Mouse (Mus musculus): ENCODE measurements around the gene 4931422A03Rik. TPM values are rescaled to one million over a fixed set of nuclear protein-coding genes. Genes with fewer than 3 reads are reported as not detected.

The 4931422A03Rik gene
- total RNA-seq, 4 experiments from 2014 or later = not detected

DNA sequence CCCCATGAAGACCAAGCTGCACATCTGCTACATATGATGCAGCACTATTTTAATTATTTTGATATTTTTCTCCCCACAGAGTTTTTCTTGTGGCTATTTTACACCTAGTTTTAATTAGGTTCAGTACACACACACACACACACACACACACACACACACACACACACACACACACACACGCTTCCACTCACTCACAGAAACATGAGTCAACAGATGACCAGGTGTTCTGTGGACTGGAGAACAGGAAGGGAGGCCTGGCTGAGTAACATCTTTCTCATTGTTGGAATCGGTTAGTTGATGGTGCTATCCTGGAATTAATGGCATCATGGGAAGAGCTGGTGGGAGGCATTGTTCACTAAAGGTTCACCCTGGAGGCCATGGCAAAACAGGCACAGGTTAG is 90.5 kb downstream of the 4931422A03Rik start:
- no peak for DNase-seq (ENCODE audit: low spot score in 2 of 2)

DNA sequence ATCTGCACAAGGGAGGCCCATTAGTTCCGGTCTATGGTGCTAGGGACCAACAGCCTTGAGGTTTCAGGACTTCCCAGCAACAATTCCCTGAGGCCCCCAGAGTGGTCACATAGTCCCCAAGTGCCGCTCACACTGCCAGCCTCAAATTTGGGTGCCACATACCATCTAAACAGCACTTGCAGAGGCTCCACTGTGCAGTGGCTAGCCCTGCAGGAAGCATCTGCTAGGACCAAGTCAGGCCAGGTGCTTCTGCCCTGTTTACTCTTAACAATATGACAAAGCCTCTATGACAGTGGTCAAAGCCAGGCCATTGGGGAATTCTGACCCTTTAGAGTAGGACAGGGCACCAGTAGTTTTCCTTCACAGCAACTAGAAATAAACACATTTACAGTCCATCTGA is 91.5 kb downstream of the 4931422A03Rik start:
- DNase-seq (ENCODE audit: low spot score in 2 of 2) = no peak

DNA sequence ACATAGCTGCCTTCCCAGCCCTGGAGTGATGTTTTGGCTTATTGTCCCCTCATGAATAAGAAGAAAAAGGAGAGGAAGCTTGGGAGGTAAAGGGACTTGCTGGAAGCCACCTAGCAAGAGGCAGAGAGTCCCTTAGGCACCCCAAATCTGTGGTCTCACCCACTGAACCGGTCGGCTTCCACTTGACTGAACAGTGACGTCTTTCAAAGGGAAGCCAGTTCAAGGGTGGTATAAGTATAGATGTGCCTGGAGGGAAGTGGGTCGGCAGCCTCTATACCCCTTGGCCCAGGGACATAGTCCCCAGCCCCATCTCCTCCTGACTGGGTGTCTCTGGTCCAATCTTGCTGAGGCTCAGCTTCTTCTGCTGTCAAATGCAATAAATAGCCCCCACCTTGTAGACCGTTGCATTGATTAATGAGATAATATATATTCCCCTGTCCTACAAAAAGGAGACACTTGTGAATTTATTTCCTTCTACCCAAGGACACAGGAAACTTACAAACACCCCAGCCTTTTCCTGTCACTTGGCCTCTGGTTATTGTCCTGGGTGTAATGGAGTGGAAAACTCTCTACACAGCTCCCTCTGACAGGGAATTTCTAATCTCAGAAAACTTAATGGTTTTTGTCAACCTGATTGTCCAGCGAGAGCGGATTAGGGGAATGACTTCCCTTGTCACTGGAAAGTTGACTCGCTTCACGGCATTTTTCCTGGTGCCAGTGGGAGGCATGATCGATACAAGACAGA is 92.3 kb downstream of the 4931422A03Rik start:
- no peak for DNase-seq (ENCODE audit: low spot score in 2 of 2)

DNA sequence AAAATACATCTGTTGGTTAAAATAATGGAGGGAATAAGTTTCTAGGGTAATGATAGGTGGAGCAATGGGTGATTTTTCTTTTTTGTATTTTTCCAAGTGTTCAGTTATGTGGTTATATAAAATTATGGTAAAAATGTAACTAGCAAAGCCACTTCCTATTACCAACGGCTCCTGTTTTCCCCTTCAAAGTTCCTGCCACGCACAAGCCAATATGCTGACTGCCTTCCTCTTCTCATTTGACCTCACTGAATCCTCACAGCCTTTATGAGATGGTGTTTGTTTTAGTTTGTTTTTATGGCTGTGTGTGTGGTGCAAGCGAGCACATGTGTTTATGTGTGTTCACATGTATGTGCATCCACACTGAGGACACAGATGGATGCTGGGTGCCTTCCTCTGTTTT is 93.5 kb downstream of the 4931422A03Rik start:
- DNase-seq (ENCODE audit: low spot score in 2 of 2) = no peak

DNA sequence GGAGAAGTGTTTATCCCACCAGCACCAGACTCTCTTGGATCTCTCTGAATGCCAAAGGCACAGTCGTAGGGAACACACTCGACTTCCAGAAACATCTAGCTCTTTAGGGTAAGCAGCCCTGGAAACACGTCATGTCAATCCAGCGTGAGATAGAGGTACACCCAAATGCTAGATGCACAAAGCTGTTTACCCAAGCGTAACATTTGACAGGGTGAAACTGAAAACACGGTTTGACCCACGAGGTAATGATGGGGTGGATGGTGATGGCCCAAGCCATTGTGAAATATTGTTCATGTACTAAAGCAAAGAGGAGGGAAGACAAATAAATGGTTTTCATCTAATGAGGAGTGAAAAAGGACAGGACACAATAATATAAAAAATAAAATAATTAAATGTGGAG is 93.9 kb downstream of the 4931422A03Rik start:
- DNase-seq (ENCODE audit: low spot score in 2 of 2) = no peak

DNA sequence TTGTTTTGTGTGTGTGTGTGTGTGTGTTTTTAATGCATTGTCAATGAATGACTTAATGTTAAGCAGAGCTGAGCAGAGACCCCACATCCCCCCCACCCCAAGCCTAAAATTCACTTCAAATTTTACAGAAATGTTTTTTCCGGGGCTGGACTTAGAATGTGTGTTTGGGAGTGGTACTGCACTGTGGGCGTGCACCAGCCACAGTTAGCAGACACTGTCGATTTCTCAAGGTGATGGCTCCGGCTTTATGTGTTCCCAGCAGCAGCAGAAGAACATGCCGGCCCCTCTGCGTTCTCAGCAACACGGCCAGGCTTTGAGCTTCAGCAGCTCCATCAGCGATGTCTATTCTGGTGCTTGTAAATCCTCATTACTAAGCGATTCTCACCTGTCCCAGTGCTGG is 95.7 kb downstream of the 4931422A03Rik start:
- DNase-seq (ENCODE audit: low spot score in 2 of 2) = no peak

DNA sequence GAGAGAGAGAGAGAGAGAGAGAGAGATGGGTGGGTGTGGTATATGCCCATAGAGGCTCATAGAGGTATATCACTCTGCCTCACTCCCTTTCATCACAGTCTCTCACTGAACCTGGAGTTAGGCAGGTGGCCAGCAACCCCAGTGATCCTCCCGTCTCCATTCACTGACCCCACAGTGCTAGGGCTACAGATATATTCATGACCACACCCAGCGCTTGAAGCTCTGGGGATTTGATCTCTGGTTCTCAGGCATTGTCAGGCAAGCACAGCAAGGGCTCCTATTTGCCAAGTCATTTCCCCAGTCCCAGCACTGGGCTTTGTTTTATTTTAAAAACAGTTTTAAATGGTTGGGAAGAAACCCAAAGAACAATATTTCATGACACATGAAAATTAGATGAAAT is 96.1 kb downstream of the 4931422A03Rik start:
- peak; percentile 54 to 70 for DNase-seq (ENCODE audit: low spot score in 2 of 2)

DNA sequence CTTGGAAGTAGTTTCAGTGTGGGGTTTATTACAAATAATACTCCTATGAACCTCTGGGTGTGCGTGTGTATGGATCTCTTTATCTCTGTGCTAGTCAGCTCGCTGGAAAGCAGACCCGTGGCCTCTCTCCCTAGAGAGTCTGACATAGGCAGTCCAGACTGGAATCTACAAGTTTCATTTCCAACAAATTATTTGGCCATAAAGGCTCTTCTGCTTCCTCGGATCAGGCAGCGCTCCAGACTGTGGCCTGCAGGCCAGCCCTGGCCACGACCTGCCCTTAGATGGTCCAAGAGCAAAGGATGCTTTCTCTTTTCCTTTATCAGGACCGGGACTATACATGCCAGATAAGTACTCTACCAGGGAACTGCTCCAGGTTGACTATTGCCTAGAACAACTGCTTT is 96.7 kb downstream of the 4931422A03Rik start:
- DNase-seq (ENCODE audit: low spot score in 2 of 2) = peak; percentile 50 to 73

DNA sequence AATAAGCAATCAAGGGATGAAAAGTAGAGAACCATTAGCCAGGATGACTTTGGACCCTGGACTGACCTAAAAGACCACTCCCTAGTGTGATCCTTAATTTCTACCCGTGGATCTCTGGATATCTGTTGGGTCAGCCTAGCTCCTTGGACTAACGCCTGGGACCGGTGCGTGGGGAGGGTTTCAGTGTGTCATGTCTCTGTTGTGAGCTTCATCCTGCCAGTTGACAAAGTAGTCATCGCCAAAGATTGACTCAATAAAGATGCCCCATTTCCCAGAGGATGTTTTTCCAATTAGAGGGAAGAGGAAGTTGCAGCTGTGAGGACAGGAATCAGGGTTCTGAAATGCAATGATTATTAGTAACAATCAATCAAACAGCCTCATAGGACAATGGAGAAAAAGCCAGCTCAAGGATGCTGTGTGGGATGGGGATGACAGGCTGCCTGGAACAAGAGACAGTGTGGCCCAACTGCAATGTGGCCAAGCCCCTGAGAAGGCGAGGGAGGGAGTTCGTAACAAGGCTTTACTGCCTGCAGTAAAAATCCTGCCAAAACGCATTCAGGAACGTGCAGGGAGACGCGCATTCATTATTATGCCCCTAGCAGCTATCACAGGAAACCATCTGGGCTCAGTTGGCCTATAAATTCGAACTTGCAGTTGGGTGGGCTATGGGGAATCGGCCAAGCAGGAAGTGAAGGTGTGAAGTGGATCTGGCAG is 97.7 kb downstream of the 4931422A03Rik start:
- peak; percentile 33 to 58 for DNase-seq (ENCODE audit: low spot score in 2 of 2)

DNA sequence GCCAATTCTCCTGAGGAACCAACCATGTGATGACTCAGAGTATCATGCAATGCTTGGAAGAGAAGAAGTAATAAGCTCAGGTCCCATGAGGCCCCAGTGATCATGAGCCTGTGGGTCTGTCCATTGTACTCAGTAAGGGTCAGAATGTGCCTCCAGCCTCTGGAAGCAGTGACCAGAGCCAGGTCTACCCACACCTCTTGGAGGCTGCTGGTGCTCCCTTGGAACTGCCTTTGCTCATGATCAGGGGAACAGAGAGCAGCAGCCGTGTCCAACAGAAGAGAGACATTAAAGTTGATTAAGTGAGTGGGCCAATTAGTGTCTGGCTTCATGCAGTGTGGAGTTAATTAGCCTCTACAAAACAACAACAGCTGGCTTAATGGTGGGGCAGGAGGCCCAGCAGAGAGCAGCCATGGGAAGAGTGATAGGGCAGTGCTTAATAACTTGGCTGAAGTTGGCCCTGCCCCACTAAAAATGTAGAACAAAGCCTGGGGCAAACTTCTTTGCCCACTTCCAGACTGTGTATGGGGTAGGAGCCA is 100.5 kb downstream of the 4931422A03Rik start:
- DNase-seq (ENCODE audit: low spot score in 2 of 2) = peak; percentile 41 to 65

DNA sequence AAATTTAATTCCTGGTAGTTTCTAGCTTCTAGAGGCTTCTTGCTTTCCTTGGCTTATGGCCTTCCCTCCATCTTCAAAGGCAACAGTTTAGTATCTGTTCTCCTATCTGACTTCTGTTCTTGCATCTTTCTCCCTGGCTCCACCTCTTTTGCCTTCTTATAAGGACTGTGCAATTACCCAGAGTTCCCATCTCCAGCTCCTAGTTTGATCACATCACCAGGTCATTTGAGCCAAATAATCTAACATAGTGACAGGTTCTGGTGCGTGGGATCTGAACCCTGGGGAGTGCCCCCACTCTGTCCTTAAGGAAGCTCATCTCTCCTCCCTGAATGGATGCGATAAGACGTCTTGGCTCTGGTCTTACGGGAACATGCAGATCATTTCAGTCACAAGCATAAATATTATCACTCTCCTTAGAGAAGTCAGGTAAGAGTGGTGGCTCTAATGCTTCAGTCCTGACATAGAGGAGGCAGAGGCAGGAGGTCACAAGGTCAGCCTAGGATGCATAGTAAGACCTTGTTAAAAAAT is 101.5 kb downstream of the 4931422A03Rik start:
- DNase-seq (ENCODE audit: low spot score in 2 of 2) = no peak

DNA sequence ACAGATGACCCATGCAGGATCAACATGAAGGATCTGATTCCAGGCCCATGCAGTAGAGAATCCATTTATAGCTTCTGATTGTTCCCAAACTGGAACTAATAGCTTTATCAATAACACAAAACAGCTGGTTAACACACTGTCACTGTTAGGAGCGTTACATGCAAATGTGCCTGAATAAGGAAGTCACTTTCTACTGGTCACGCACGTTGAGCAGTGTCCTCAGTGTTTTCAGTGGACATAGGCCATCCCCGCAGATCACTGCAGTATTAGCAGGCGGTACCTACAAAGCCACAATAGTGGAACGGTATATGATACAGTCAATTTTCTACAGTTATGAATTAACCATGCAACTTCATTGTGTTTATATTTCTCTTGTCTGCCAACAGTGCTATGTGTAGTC is 108.7 kb downstream of the 4931422A03Rik start:
- DNase-seq (ENCODE audit: low spot score in 2 of 2) = no peak

DNA sequence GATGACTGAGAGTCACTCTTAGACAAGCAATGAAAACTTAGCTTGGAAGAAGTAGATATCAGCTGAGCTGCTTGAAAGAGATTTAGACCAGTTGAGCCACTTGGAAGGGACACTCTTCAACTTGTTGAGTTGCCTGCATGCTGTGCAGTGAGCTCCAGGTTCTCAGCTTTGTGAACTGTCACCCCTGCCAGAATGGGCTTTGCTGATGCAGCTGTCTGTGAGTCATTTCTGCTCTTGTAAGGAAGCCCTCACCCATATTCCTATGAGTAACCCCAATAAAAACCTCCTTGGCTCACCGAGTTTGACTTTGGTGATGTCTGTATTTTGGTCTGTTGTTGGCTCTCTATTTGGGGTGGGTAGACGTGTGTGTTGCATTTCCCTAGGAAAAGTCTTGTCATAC is 109.8 kb downstream of the 4931422A03Rik start:
- DNase-seq (ENCODE audit: low spot score in 2 of 2) = no peak

DNA sequence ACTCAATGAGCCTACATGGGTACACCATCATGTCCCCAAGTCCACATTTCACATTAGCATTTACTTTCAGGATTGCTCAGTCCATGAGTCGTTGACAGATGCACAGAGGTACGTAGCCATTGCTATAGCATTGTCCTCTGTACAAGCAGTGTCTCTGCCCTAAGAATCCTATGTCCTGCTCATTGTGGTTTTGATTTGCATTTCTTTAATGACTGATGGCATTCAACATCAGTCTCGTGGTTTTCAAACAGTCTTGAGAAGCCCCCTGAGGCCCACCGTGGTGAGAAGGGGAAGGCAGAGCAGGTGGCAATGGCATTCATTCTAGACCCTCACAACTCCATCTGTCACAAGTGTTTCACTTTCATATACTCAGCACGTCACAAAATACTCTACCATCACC is 110.8 kb downstream of the 4931422A03Rik start:
- no peak for DNase-seq (ENCODE audit: low spot score in 2 of 2)

Other genes with a start within 250 kb of the 4931422A03Rik start
- 10 to 100 TPM; 75.5 to 94.5 (median 78.7) TPM for gene Caprin1, start 230.7 kb downstream of the 4931422A03Rik start, total RNA-seq (2022)
- 1 to 10 TPM; 3.4 to 9.1 (median 4.6) TPM for gene Lmo2, start 70.4 kb downstream of the 4931422A03Rik start, total RNA-seq (2022)
- 10 to 100 TPM; 46.4 to 51.8 (median 49.5) TPM for gene Fbxo3, start 640 bp downstream of the 4931422A03Rik start, total RNA-seq (2022)
- under 1 TPM; 0.15 to 0.75 (median 0.44) TPM for gene Gm10912, start 37.5 kb upstream of the 4931422A03Rik start, total RNA-seq (2022)
- gene Gm10799, start 40.2 kb upstream of the 4931422A03Rik start, total RNA-seq (2022) = not detected
- gene Cd59b, start 41.5 kb upstream of the 4931422A03Rik start, total RNA-seq (2022) = 1 to 10 TPM; 1.2 to 2.8 (median 2.1) TPM
- gene Cd59a, start 67.4 kb upstream of the 4931422A03Rik start, total RNA-seq (2022) = 10 to 100 TPM; 13.5 to 19.4 (median 15.0) TPM
- 1 to 10 TPM in 1 of 4 experiments, under 1 TPM in 2, not detected in 1; 0.36 to 1.2 (median 0.63) TPM for gene A930018P22Rik, start 94.4 kb upstream of the 4931422A03Rik start, total RNA-seq (2022)

Measured in gastrocnemius, adult 8-10 months (tissue).